Mouse (Mus musculus) cerebellum, adult 2 months (tissue): ENCODE results near the gene Tmprss7. TPM values are rescaled to one million over a fixed set of nuclear protein-coding genes. Genes with fewer than 3 reads are reported as not detected.
A peak's percentile ranks its signal among the peaks of the same experiment; 100 is the strongest.

Source experiments
- DNase-seq, 2 experiments: peaks; one replicate each; pipeline ENCODE4 v3.0.0; 2021
- H3K27ac ChIP-seq: fragments of 200-500 bp; 2 replicates; pipeline ENCODE4 v1.5.1; 2012; ENCODE audit warnings: low read length, control low read depth, inconsistent platforms; ENCODE audit not compliant: insufficient read depth
- H3K27me3 ChIP-seq: fragments of 200-500 bp; 2 replicates; pipeline ENCODE4 v1.6.1; 2012; ENCODE audit warnings: inconsistent platforms, mild to moderate bottlenecking, low read length, moderate library complexity; ENCODE audit not compliant: control insufficient read depth, insufficient read depth
- H3K4me1 ChIP-seq: fragments of 200-500 bp; 2 replicates; pipeline ENCODE4 v1.6.1; 2011; ENCODE audit warnings: low read length; ENCODE audit not compliant: control insufficient read depth, insufficient read depth
- H3K4me3 ChIP-seq: fragments of 200-500 bp; replicated peaks from 2 replicates; pipeline ENCODE3; 2011; ENCODE audit warnings: mild to moderate bottlenecking, low read depth, low read length, control low read depth; ENCODE audit not compliant: insufficient read depth
- CTCF ChIP-seq: fragments of 200-500 bp; IDR thresholded peaks from 2 replicates; pipeline ENCODE4 v1.5.1; 2011; ENCODE audit warnings: low read depth, mild to moderate bottlenecking, control low read depth, low read length, moderate library complexity, borderline replicate concordance; ENCODE audit not compliant: insufficient read depth
- POLR2A ChIP-seq: fragments of 200-500 bp; IDR thresholded peaks from 2 replicates; pipeline ENCODE4 v1.6.1; 2011; ENCODE audit warnings: low read length, control low read depth, borderline replicate concordance; ENCODE audit not compliant: insufficient read depth
- WGBS: fragments of 180-500 bp; shearing (Covaris S2); methylation state at CpG from one replicate; pipeline ENCODE4 v1.1.7; 2018; 5-methylcytosine and 5-hydroxymethylcytosine counted together
- polyA plus RNA-seq: library from polyadenylated mRNA; depleted of rRNA; stranded (reverse); fragments of >200 nt; gene quantifications from 2 replicates; pipeline ENCODE4 v1.2.3, GENCODE M21; 2012; rRNA removed

The Tmprss7 gene
- 2.5 and 2.8 TPM in 2 replicates for polyA plus RNA-seq

- Histone ChIP-seq H3K4me1 (peaks cover 13% of the 10 kb centered on the region), H3K27me3 (no peaks in the 10 kb centered on the region), H3K4me3 (no peak within 1 kb of the TSS), H3K27ac (no peak within 1 kb of the TSS)
- 88% methylated on average over 10 of the region's 10 CpGs for WGBS
- no peak for TF ChIP-seq POLR2A
- TF ChIP-seq CTCF: no peak
- no peak for DNase-seq
These were observed at the start of gene Tmprss7 for GRCm38 (mm10) chr16:45693558-45693957. Gene Tmprss7, minus strand, starts transcription at chr16:45693658.

GRCm38 (mm10) chr16:45742615-45743476 lies 49.4 kb upstream of the Tmprss7 start, which contains the start of gene Abhd10:
Gene Abhd10, minus strand, starts transcription at chr16:45742955.
- peak within 1 kb of the TSS; percentile 91 for H3K4me3 ChIP-seq
- no peaks in the 10 kb centered on the region; the same call in 1 of the 2 replicates for H3K4me1 ChIP-seq
- no peaks in the 10 kb centered on the region for H3K27me3 ChIP-seq
- peak within 1 kb of the TSS; percentile 83 for H3K27ac ChIP-seq
- peak; percentile 97 to 98 for DNase-seq
- under 1% methylated on average over 51 of the region's 51 CpGs for WGBS
- TF ChIP-seq POLR2A: peak; percentile 88
- TF ChIP-seq CTCF: no peak

GRCm38 (mm10) chr16:45737880-45738279 lies 44.4 kb upstream of the Tmprss7 start:
- no peak for DNase-seq
- H3K27me3 ChIP-seq: no peaks in the 10 kb centered on the region
- no peak overlapping the region for H3K27ac ChIP-seq
- H3K4me1 ChIP-seq: no peaks in the 10 kb centered on the region; the same call in 1 of the 2 replicates
- no peak overlapping the region for H3K4me3 ChIP-seq
- 92% methylated on average over 8 of the region's 8 CpGs for WGBS
- no peak for TF ChIP-seq POLR2A
- TF ChIP-seq CTCF: no peak

GRCm38 (mm10) chr16:45736724-45737123 lies 43.3 kb upstream of the Tmprss7 start:
- no peak for TF ChIP-seq CTCF
- no peak for TF ChIP-seq POLR2A
- Histone ChIP-seq H3K27ac (no peak overlapping the region), H3K4me1 (no peaks in the 10 kb centered on the region; the same call in 1 of the 2 replicates), H3K27me3 (no peaks in the 10 kb centered on the region), H3K4me3 (no peak overlapping the region)
- 85% methylated on average over 3 of the region's 3 CpGs for WGBS
- no peak for DNase-seq

- H3K27ac ChIP-seq: no peak overlapping the region
- no peak overlapping the region for H3K4me3 ChIP-seq
- H3K27me3 ChIP-seq: no peaks in the 10 kb centered on the region
- DNase-seq: no peak
- TF ChIP-seq CTCF (no peak), POLR2A (no peak)
- 0 out of 2 replicates have a peak, but pooled peaks cover 2% of the 10 kb centered on the region for H3K4me1 ChIP-seq
- WGBS: 79% methylated on average over 5 of the region's 5 CpGs
These were observed 35.7 kb upstream of the Tmprss7 start for GRCm38 (mm10) chr16:45729163-45729562.

GRCm38 (mm10) chr16:45724742-45725102 lies 31.3 kb upstream of the Tmprss7 start:
- peak in 1 of 2 experiments; percentile 69 for DNase-seq
- TF ChIP-seq CTCF (no peak), POLR2A (no peak)
- 2% methylated on average over 10 of the region's 10 CpGs for WGBS

GRCm38 (mm10) chr16:45724061-45724741 lies 30.7 kb upstream of the Tmprss7 start, which contains the start of gene Tagln3:
Gene Tagln3, minus strand, starts transcription at chr16:45724608.
- TF ChIP-seq POLR2A: peak; percentile 47; the same call in 1 of the 2 replicates
- TF ChIP-seq CTCF: no peak

More at GRCm38 (mm10) chr16:45724742-45725102, 31.3 kb upstream of the Tmprss7 start:
- Histone ChIP-seq H3K27ac (peak overlapping the region; percentile 97), H3K4me1 (peaks cover 19% of the 10 kb centered on the region), H3K4me3 (peak overlapping the region; percentile 96), H3K27me3 (no peaks in the 10 kb centered on the region)

More at GRCm38 (mm10) chr16:45724061-45724741, 30.7 kb upstream of the Tmprss7 start, which contains the start of gene Tagln3:
- Histone ChIP-seq H3K4me3 (peak within 1 kb of the TSS; percentile 96), H3K4me1 (peaks cover 20% of the 10 kb centered on the region), H3K27me3 (no peaks in the 10 kb centered on the region), H3K27ac (peak within 1 kb of the TSS; percentile 97)
- WGBS: under 1% methylated on average over 30 of the region's 30 CpGs
- peak; percentile 86 to 89 for DNase-seq
